Mouse (Mus musculus) heart, embryonic 10.5 days (tissue): ENCODE measurements at regions not wholly inside any gene's neighbourhood (a gene's known extent, or its start where the extent isn't known, plus 50 kb on each side); places are given as distances from the start of the nearest gene placed in this dataset.

ENCODE experiments used
- DNase-seq: peaks from one replicate; pipeline ENCODE4 v3.0.0-alpha.2; 2017; ENCODE audit warnings: low spot score
- H3K27ac ChIP-seq: fragments of 300-500 bp; sonication (generic); 2 replicates; pipeline ENCODE4 v1.5.1; 2016; ENCODE audit warnings: mild to moderate bottlenecking
- H3K27me3 ChIP-seq: fragments of 300-500 bp; sonication (generic); 2 replicates; pipeline ENCODE4 v1.6.1; 2016; ENCODE audit warnings: mild to moderate bottlenecking; ENCODE audit not compliant: poor library complexity, insufficient read depth, severe bottlenecking
- H3K36me3 ChIP-seq: fragments of 300-500 bp; sonication (generic); 2 replicates; pipeline ENCODE4 v1.6.1; 2016; ENCODE audit warnings: mild to moderate bottlenecking, moderate library complexity
- H3K4me1 ChIP-seq: fragments of 300-500 bp; sonication (generic); 2 replicates; pipeline ENCODE4 v1.6.1; 2016; ENCODE audit warnings: mild to moderate bottlenecking
- H3K4me3 ChIP-seq: fragments of 300-500 bp; sonication (generic); 2 replicates; pipeline ENCODE4 v1.5.1; 2016; ENCODE audit warnings: mild to moderate bottlenecking, moderate library complexity
- H3K9me3 ChIP-seq: fragments of 300-500 bp; sonication (generic); 2 replicates; pipeline ENCODE4 v1.6.1; 2016; ENCODE audit warnings: mild to moderate bottlenecking, moderate library complexity
- WGBS: fragments of 180-500 bp; shearing (Covaris S2); methylation state at CpG from one replicate; pipeline ENCODE4 v1.1.7; 2016; 5-methylcytosine and 5-hydroxymethylcytosine counted together

DNA sequence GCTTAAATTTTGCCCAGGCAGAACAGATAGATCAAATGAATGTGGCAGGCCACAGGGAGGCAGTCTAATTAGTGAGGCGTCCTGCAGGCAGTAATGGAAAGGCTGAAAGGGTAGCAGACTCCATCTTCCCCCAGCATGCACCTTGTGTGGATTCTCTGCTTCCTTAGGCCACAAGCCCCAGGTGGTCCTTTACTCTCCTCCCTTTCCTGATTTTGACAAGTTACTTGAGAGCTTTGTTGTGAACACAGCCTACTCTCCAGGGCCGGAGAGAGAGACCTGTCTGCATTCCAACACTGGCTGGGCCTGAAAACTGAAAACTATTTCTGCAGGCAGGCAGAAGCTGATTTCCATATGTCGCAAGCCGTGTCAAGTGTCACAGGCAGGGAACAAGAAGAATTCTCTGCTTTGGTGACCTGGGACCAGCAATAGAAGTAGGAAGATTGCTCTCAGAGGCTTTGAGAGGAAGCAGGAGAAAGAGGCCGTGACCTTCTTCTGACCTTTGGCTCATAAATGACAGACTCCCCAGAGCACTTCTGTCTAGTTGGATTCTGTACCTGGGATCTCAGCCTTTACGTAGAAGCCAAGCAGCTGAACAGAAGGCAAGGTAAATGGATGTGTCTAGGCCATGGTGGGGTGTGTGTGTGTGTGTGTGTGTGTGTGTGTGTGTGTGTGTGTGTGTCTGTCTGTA lies 619.2 kb upstream of the Cdh5 start:
- no peaks in the 10 kb centered on the region for H3K27me3 ChIP-seq
- H3K4me3 ChIP-seq, result no peak overlapping the region
- H3K9me3 ChIP-seq, result no peaks in the 10 kb centered on the region
- H3K36me3 ChIP-seq, result no peaks in the 10 kb centered on the region
- peak overlapping the region; percentile 53 for H3K27ac ChIP-seq
- 42% methylated on average over 6 of the region's 6 CpGs for WGBS
- H3K4me1 ChIP-seq, result peaks cover 8% of the 10 kb centered on the region
- no peak for DNase-seq

DNA sequence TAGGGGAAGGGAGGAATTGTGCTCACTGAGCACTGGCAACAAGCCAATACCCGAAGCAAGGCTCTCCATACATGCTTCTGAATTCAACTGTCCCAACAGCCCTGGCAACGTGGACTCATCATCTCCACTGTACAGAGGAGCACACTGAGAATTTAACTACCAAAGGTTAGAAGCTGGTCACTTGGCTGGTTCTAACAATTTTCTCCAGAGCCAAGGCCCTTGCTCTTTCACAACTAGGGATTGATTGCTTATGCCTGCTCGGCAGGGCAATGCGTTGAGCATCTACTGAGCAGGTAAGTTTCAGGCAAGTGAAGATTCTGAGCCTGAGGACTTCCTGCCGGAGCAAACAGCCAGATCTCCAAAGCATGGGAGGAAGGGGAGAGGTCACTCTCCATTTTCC lies 616.0 kb upstream of the Cdh5 start:
- no peaks in the 10 kb centered on the region for H3K9me3 ChIP-seq
- H3K27me3 ChIP-seq, result no peaks in the 10 kb centered on the region
- no peak overlapping the region for H3K27ac ChIP-seq
- no peak overlapping the region for H3K4me3 ChIP-seq
- no peak for DNase-seq
- H3K4me1 ChIP-seq, result peaks cover 10% of the 10 kb centered on the region
- 80% methylated on average over 5 of the region's 5 CpGs for WGBS
- no peaks in the 10 kb centered on the region for H3K36me3 ChIP-seq

DNA sequence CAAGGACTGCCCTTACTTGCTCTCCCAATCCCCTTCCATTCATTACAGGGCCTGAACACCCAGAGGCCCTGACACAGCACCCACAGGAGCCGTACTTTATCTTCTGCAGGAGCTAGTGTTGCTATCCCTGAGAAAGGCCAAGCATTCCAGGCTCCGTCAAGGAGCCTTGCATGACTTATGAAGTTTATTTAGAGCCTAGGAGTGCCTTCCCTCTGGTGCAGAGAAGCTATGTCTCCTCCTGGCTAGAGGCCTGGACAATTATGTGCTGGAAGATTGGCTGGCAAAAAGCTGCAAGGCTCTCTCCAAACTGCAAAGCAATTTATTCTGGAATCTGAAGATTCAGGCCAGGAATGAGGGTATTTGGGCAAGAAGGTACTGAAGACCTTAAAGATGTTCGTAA lies 612.0 kb upstream of the Cdh5 start:
- Histone ChIP-seq H3K27ac (no peak overlapping the region), H3K4me1 (0 out of 2 replicates have a peak, but pooled peaks cover 6% of the 10 kb centered on the region), H3K36me3 (no peaks in the 10 kb centered on the region), H3K4me3 (no peak overlapping the region), H3K9me3 (no peaks in the 10 kb centered on the region), H3K27me3 (no peaks in the 10 kb centered on the region)
- no peak for DNase-seq
- WGBS, result 72% methylated on average over 3 of the region's 3 CpGs

- DNase-seq, result no peak
- no peak overlapping the region for H3K4me3 ChIP-seq
- H3K27me3 ChIP-seq, result no peaks in the 10 kb centered on the region
- H3K27ac ChIP-seq, result no peak overlapping the region
- WGBS, result 63% methylated on average over 7 of the region's 7 CpGs
- 0 out of 2 replicates have a peak, but pooled peaks cover 6% of the 10 kb centered on the region for H3K4me1 ChIP-seq
- H3K9me3 ChIP-seq, result no peaks in the 10 kb centered on the region
- no peaks in the 10 kb centered on the region for H3K36me3 ChIP-seq
Measured at GRCm38 (mm10) chr8:103492914-103493517, 608.4 kb upstream of the Cdh5 start.

GRCm38 (mm10) chr8:103493932-103494493 lies 607.4 kb upstream of the Cdh5 start:
- WGBS, result 65% methylated on average over 4 of the region's 4 CpGs
- no peak for DNase-seq
- Histone ChIP-seq H3K4me3 (no peak overlapping the region), H3K9me3 (no peaks in the 10 kb centered on the region), H3K4me1 (0 out of 2 replicates have a peak, but pooled peaks cover 6% of the 10 kb centered on the region), H3K27me3 (no peaks in the 10 kb centered on the region), H3K36me3 (no peaks in the 10 kb centered on the region), H3K27ac (no peak overlapping the region)

- WGBS, result 42% methylated on average over 1 of the region's 1 CpGs
- no peak for DNase-seq
- Histone ChIP-seq H3K36me3 (no peaks in the 10 kb centered on the region), H3K27me3 (no peaks in the 10 kb centered on the region), H3K27ac (no peak overlapping the region), H3K4me1 (0 out of 2 replicates have a peak, but pooled peaks cover 4% of the 10 kb centered on the region), H3K4me3 (no peak overlapping the region), H3K9me3 (no peaks in the 10 kb centered on the region)
Measured at GRCm38 (mm10) chr8:103494670-103495069, 606.8 kb upstream of the Cdh5 start.

DNA sequence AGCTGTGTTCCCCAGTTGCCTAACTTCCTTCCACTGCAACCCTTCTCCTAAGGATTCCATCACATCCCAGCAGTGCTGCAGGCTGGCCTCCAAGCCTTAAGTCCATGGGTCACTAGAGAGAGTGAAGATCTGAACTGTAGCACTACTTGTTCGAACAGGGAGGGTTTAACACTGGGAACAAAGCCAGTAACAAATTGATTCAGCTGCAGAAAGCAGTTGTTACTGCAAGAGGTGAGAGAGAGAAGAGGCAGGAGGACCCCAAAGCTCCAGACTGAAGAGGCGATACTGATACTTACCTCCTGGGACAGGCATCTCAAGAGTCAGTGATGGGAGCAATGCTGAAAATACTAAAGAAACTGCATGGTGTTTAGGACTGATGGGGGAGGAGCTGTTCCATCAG lies 600.1 kb upstream of the Cdh5 start:
- no peaks in the 10 kb centered on the region; the same call in 1 of the 2 replicates for H3K4me1 ChIP-seq
- H3K36me3 ChIP-seq, result no peaks in the 10 kb centered on the region
- no peak for DNase-seq
- no peaks in the 10 kb centered on the region for H3K27me3 ChIP-seq
- no peak overlapping the region for H3K27ac ChIP-seq
- no peak overlapping the region for H3K4me3 ChIP-seq
- whole genome bisulfite sequencing, result 72% methylated on average over 2 of the region's 2 CpGs
- H3K9me3 ChIP-seq, result no peaks in the 10 kb centered on the region

- WGBS, result 81% methylated on average over 9 of the region's 9 CpGs
- H3K27me3 ChIP-seq, result no peaks in the 10 kb centered on the region
- H3K36me3 ChIP-seq, result no peaks in the 10 kb centered on the region
- no peaks in the 10 kb centered on the region for H3K9me3 ChIP-seq
- no peak overlapping the region for H3K27ac ChIP-seq
- no peaks in the 10 kb centered on the region; the same call in 1 of the 2 replicates for H3K4me1 ChIP-seq
- no peak overlapping the region for H3K4me3 ChIP-seq
- no peak for DNase-seq
Measured at GRCm38 (mm10) chr8:103502991-103503767, 598.2 kb upstream of the Cdh5 start.

GRCm38 (mm10) chr8:103506334-103506733 lies 595.1 kb upstream of the Cdh5 start:
- Histone ChIP-seq H3K4me3 (no peak overlapping the region), H3K27ac (no peak overlapping the region), H3K9me3 (no peaks in the 10 kb centered on the region), H3K36me3 (no peaks in the 10 kb centered on the region), H3K4me1 (no peaks in the 10 kb centered on the region; the same call in 1 of the 2 replicates), H3K27me3 (no peaks in the 10 kb centered on the region)
- 50% methylated on average over 6 of the region's 6 CpGs for WGBS
- DNase-seq, result no peak

- no peak for DNase-seq
- no peak overlapping the region for H3K27ac ChIP-seq
- WGBS, result 82% methylated on average over 5 of the region's 5 CpGs
- H3K27me3 ChIP-seq, result no peaks in the 10 kb centered on the region
- no peaks in the 10 kb centered on the region for H3K36me3 ChIP-seq
- H3K9me3 ChIP-seq, result no peaks in the 10 kb centered on the region
- H3K4me1 ChIP-seq, result no peaks in the 10 kb centered on the region; the same call in 1 of the 2 replicates
- no peak overlapping the region for H3K4me3 ChIP-seq
Measured at GRCm38 (mm10) chr8:103507068-103507467, 594.4 kb upstream of the Cdh5 start.

DNA sequence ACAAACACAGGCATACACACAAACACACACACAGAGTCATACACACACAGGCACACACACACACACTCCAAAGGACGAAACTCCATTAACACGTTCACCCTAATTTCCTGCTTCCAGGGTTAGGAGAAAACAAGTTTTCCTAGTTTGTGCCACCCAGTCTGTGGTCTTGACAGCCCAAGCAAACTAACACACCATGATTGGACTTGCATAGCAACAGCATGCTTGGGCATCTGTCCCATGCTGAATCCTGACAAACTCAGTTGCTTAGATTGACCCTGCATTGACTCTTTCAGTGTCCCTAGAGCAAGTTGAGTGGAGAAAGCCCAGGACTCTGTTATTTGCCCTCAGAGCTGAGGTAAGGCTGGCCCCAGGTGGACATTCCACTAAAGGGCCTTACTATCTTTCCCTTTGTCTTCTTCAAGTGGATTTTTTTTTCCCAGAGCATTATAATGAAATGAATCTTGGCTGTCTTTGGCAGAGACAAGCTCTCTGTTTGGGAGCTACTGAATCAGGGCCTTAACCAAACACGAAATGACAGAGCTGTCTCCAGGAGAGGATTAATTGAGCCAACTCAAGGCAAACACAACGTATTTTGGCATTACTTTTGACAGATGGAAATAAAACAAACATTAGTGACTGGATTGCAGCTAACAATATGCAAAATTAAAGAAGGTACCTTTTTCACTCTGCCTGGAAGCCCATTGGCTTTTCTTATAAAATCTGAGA lies 581.1 kb upstream of the Cdh5 start:
- no peaks in the 10 kb centered on the region for H3K36me3 ChIP-seq
- H3K27ac ChIP-seq, result no peak overlapping the region
- no peak for DNase-seq
- H3K27me3 ChIP-seq, result no peaks in the 10 kb centered on the region
- no peak overlapping the region for H3K4me3 ChIP-seq
- no peaks in the 10 kb centered on the region for H3K9me3 ChIP-seq
- no peaks in the 10 kb centered on the region for H3K4me1 ChIP-seq
- 77% methylated on average over 4 of the region's 4 CpGs for WGBS

GRCm38 (mm10) chr8:103530903-103531302 lies 570.5 kb upstream of the Cdh5 start:
- no peaks in the 10 kb centered on the region for H3K4me1 ChIP-seq
- no peak for DNase-seq
- H3K36me3 ChIP-seq, result no peaks in the 10 kb centered on the region
- H3K9me3 ChIP-seq, result no peaks in the 10 kb centered on the region
- H3K27ac ChIP-seq, result no peak overlapping the region
- H3K4me3 ChIP-seq, result no peak overlapping the region
- 52% methylated on average over 4 of the region's 4 CpGs for WGBS
- no peaks in the 10 kb centered on the region for H3K27me3 ChIP-seq
